Mouse (Mus musculus): ENCODE results near the gene Aplp1. TPM values are rescaled to one million over a fixed set of nuclear protein-coding genes. Genes with fewer than 3 reads are reported as not detected.

Gene Aplp1
- polyA plus RNA-seq, 1 experiment: 6.2 TPM

DNA sequence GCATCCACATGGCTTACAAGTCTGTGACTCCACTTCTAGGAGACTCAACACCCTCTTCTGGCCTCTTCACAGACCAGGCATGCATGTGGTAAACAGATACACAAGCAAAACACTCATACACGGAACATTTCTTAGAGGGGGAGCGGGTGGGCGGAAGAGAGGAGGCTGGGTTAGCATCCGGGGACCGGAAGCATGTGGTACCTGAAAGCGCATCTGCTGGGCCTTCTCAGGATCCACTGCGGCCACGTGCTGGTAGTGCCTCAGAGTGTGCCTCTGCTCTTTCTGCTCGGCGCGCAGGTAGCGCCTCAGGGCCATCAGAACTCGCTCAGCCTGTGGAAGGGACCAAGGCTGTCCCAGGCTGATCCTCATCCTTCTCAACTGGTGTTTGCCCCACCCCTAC, 5.6 kb downstream of the Aplp1 start:
- whole genome bisulfite sequencing: 66% methylated on average over 13 of the region's 13 CpGs
- H3K4me1 ChIP-seq (ENCODE audit: control insufficient read depth, insufficient read depth, low read length): no peaks in the 10 kb centered on the region
- no peak overlapping the region for H3K4me3 ChIP-seq (replicated peaks; ENCODE audit: control insufficient read depth, low read depth, low read length)
- TF ChIP-seq CTCF (IDR thresholded peaks at IDR 0.05; ENCODE audit: control insufficient read depth, insufficient read depth, low read length) (no peak), POLR2A (IDR thresholded peaks at IDR 0.05; ENCODE audit: borderline replicate concordance, control insufficient read depth, low read depth, low read length) (no peak)
- no peak overlapping the region for H3K27ac ChIP-seq (ENCODE audit: control insufficient read depth, insufficient read depth, low read depth, low read length, poor library complexity)

DNA sequence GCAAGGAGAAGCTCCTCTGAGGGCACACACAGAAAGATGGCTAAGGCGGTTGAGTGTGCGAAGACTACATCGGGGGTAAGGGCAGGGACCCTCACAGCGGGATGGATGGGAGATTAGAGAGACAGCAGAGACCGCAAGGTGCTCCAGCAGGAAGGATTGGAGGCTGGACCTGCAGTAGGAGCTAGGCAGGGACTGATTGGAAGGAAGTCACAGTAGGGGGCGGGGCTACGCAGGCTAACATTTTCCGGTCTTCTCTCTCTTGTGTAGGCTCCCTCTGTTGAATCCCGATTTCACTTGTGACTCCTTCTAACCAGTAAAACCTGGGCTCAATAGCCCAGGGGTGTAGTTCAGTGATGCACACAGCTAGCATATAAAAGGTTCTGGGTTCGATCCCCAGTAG, 8.5 kb downstream of the Aplp1 start:
- Histone ChIP-seq H3K27ac (ENCODE audit: control insufficient read depth, insufficient read depth, low read depth, low read length, poor library complexity) (no peak overlapping the region), H3K4me1 (ENCODE audit: control insufficient read depth, insufficient read depth, low read length) (no peaks in the 10 kb centered on the region), H3K4me3 (replicated peaks; ENCODE audit: control insufficient read depth, low read depth, low read length) (no peak overlapping the region)
- WGBS: 15% methylated on average over 10 of the region's 10 CpGs
- TF ChIP-seq CTCF (IDR thresholded peaks at IDR 0.05; ENCODE audit: control insufficient read depth, insufficient read depth, low read length) (no peak), POLR2A (IDR thresholded peaks at IDR 0.05; ENCODE audit: borderline replicate concordance, control insufficient read depth, low read depth, low read length) (no peak)

DNA sequence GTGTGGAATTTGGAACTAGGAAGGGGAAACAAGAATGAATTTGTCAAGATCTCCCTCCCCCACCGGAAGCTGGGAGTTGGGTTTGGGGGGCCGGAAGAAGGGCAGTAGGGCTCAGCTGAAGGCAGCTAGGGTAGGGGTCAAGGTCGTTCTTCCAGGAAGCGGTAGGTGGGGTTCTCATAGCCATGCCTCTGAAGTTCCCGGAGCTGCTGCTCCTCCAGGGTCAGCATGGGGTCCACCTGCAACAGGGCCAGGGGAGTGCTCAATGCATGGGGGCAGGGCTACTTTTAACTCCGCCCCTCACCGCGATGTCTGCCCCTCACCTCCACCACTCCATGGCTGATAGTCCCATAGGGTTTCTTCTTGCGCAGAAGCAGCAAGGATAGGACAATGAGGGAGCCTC, 10.2 kb downstream of the Aplp1 start:
- Histone ChIP-seq H3K27ac (ENCODE audit: control insufficient read depth, insufficient read depth, low read depth, low read length, poor library complexity) (no peak overlapping the region), H3K4me3 (replicated peaks; ENCODE audit: control insufficient read depth, low read depth, low read length) (no peak overlapping the region), H3K4me1 (ENCODE audit: control insufficient read depth, insufficient read depth, low read length) (no peaks in the 10 kb centered on the region)
- TF ChIP-seq POLR2A (IDR thresholded peaks at IDR 0.05; ENCODE audit: borderline replicate concordance, control insufficient read depth, low read depth, low read length) (no peak), CTCF (IDR thresholded peaks at IDR 0.05; ENCODE audit: control insufficient read depth, insufficient read depth, low read length) (no peak)
- 37% methylated on average over 9 of the region's 9 CpGs for WGBS

DNA sequence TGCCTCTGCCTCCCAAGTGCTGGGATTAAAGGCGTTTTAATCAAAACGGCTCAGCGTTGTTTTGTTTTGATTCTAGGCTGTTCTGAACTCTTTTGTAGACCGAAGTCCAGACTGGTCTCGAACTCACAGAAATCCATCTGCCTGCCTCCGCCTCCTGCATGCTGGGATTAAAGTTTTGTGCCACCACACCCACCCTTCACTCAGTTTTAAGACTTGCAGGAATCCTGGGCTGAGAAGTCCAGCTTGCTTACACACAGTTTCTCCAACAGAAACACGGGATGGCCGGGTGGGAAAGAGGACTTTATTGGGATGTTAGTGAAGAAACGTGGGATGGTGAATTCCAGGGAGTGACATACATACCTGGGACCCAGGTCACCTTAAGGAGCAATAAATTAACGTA, 10.6 kb downstream of the Aplp1 start:
- WGBS: 60% methylated on average over 10 of the region's 10 CpGs
- H3K4me1 ChIP-seq (ENCODE audit: control insufficient read depth, insufficient read depth, low read length): peaks cover 1% of the 10 kb centered on the region; the same call in 1 of the 2 replicates

DNA sequence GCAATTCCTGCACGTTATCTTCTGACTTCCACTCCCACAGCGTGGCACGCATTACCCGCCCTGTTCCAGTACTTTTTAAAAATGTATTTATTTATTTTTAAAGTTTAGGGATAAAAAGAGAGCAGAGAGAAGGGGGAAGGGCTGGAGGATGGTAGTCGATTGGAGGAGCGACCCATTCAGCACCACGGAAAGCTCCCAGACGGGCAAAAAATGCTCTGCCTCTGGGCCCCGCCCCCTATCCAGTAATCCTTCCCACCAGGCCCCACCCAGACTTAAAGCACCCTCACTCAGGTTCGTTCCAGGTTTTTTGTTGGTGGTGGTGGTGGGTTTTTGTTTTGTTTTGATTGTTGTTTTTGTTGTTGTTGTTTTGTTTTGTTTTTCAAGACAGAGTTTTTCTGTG, 11.1 kb downstream of the Aplp1 start:
- Histone ChIP-seq H3K27ac (ENCODE audit: control insufficient read depth, insufficient read depth, low read depth, low read length, poor library complexity) (no peak overlapping the region), H3K4me3 (replicated peaks; ENCODE audit: control insufficient read depth, low read depth, low read length) (no peak overlapping the region), H3K4me1 (ENCODE audit: control insufficient read depth, insufficient read depth, low read length) (peaks cover 1% of the 10 kb centered on the region; the same call in 1 of the 2 replicates)
- 3% methylated on average over 10 of the region's 10 CpGs for WGBS
- no peak for TF ChIP-seq CTCF (IDR thresholded peaks at IDR 0.05; ENCODE audit: control insufficient read depth, insufficient read depth, low read length)
- TF ChIP-seq POLR2A (IDR thresholded peaks at IDR 0.05; ENCODE audit: borderline replicate concordance, control insufficient read depth, low read depth, low read length): no peak

More for the DNA sequence above, 10.6 kb downstream of the Aplp1 start:
- H3K4me3 ChIP-seq (replicated peaks; ENCODE audit: control insufficient read depth, low read depth, low read length): no peak overlapping the region
- no peak for TF ChIP-seq CTCF (IDR thresholded peaks at IDR 0.05; ENCODE audit: control insufficient read depth, insufficient read depth, low read length)
- TF ChIP-seq POLR2A (IDR thresholded peaks at IDR 0.05; ENCODE audit: borderline replicate concordance, control insufficient read depth, low read depth, low read length): no peak
- H3K27ac ChIP-seq (ENCODE audit: control insufficient read depth, insufficient read depth, low read depth, low read length, poor library complexity): no peak overlapping the region

DNA sequence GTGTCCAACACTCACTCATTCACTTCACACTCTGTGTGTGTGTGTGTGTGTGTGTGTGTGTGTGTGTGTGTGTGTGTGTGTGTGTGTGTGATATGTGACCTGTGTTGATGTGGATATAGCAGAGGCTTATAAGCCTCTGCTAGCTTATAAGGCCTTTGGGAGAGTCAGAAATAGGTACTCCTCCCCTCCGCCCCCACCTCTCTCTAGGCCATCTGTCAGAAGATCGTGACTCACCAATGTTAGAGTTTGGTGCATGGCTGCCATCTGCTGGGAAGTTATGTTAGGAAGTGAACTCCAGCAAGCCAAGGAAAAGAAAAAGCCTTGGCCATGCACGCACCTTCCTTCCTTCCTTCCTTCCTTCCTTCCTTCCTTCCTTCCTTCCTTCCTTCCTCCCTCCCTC, 13.5 kb downstream of the Aplp1 start:
- 2% methylated on average over 3 of the region's 3 CpGs for WGBS
- H3K27ac ChIP-seq (ENCODE audit: control insufficient read depth, insufficient read depth, low read depth, low read length, poor library complexity): no peak overlapping the region
- peaks cover 1% of the 10 kb centered on the region; the same call in 1 of the 2 replicates for H3K4me1 ChIP-seq (ENCODE audit: control insufficient read depth, insufficient read depth, low read length)
- H3K4me3 ChIP-seq (replicated peaks; ENCODE audit: control insufficient read depth, low read depth, low read length): no peak overlapping the region
- TF ChIP-seq CTCF (IDR thresholded peaks at IDR 0.05; ENCODE audit: control insufficient read depth, insufficient read depth, low read length): peak; percentile 67
- no peak for TF ChIP-seq POLR2A (IDR thresholded peaks at IDR 0.05; ENCODE audit: borderline replicate concordance, control insufficient read depth, low read depth, low read length)

DNA sequence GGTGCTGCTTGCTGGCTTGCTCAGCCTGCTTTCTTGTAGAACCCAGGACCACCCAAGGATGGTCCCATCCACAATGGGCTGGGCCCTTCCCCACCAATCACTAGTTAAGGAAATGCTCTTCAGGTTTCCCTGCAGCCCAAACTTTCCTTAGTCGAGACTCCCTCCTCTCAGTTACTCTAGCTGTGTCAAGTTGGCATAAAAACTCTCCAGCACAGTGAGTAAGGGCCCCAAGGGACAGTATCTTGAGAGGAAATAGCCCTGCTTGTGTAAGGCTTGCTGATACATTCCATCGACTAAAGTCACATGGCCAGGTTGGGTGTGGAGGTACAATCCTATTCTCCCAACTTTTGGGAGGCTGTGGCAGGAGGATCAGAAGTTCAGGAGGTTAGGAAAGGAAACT, 15.1 kb downstream of the Aplp1 start:
- Histone ChIP-seq H3K27ac (ENCODE audit: control insufficient read depth, insufficient read depth, low read depth, low read length, poor library complexity) (0 out of 2 replicates have a peak overlapping the region, but pooled peaks have one; percentile 28), H3K4me3 (replicated peaks; ENCODE audit: control insufficient read depth, low read depth, low read length) (no peak overlapping the region), H3K4me1 (ENCODE audit: control insufficient read depth, insufficient read depth, low read length) (peaks cover 1% of the 10 kb centered on the region; the same call in 1 of the 2 replicates)
- 27% methylated on average over 2 of the region's 2 CpGs for WGBS
- no peak for TF ChIP-seq POLR2A (IDR thresholded peaks at IDR 0.05; ENCODE audit: borderline replicate concordance, control insufficient read depth, low read depth, low read length)
- no peak for TF ChIP-seq CTCF (IDR thresholded peaks at IDR 0.05; ENCODE audit: control insufficient read depth, insufficient read depth, low read length)

DNA sequence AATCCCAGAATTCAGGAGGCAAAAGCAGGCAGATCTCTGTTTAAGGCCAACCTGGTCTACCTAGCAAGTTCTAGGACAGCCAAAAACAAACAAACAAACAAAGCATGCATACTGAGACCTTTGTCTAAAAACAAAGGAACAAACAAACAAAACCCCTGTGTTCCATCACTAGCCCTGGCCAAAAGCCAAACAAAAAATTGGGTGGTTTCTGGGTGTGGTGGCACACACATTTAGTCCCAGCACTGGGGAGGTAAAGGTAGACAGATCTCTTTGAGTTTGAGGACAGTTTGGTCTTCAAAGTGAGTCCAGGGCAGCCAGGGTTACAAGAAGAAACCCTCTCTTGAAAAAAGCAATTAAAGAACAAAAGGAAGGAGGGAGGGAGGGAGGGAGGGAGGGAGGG, 16.0 kb downstream of the Aplp1 start:
- Histone ChIP-seq H3K4me1 (ENCODE audit: control insufficient read depth, insufficient read depth, low read length) (peaks cover 1% of the 10 kb centered on the region; the same call in 1 of the 2 replicates), H3K27ac (ENCODE audit: control insufficient read depth, insufficient read depth, low read depth, low read length, poor library complexity) (no peak overlapping the region), H3K4me3 (replicated peaks; ENCODE audit: control insufficient read depth, low read depth, low read length) (no peak overlapping the region)
- TF ChIP-seq CTCF (IDR thresholded peaks at IDR 0.05; ENCODE audit: control insufficient read depth, insufficient read depth, low read length): no peak
- TF ChIP-seq POLR2A (IDR thresholded peaks at IDR 0.05; ENCODE audit: borderline replicate concordance, control insufficient read depth, low read depth, low read length): no peak

DNA sequence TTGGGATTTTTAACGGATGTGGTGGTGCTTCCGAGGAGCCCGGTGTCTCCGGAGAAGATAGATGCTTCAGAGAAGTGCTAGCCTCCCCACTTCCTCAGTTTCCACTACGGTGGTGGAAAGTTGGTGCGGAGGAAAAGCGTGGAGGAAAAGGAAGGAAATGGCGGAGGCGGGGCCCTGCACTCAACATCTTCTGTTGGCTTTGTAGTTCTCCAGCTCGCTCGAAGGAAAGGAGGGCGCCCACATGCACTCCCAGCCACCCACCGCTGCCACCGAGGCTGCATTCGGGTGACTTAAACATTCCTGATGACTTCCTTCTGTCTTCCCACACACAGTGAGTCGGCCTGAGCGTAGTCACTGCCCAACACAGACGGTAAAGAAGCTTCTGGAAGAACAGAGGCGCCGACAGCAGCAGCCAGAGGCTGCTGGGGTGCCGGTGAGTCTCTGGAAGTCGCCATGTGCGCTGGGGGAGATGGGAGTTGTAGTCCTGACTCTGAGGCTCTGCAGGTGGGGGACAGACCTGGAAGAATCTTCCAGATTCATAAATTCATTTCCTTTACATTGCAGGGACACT, 22.2 kb downstream of the Aplp1 start:
- no peak for TF ChIP-seq CTCF (IDR thresholded peaks at IDR 0.05; ENCODE audit: control insufficient read depth, insufficient read depth, low read length)
- peak; percentile 46; the same call in 1 of the 2 replicates for TF ChIP-seq POLR2A (IDR thresholded peaks at IDR 0.05; ENCODE audit: borderline replicate concordance, control insufficient read depth, low read depth, low read length)
- Histone ChIP-seq H3K4me1 (ENCODE audit: control insufficient read depth, insufficient read depth, low read length) (peaks cover 2% of the 10 kb centered on the region; the same call in 1 of the 2 replicates), H3K4me3 (replicated peaks; ENCODE audit: control insufficient read depth, low read depth, low read length) (peak overlapping the region; percentile 86), H3K27ac (ENCODE audit: control insufficient read depth, insufficient read depth, low read depth, low read length, poor library complexity) (peak overlapping the region; percentile 92)
- WGBS: 2% methylated on average over 23 of the region's 23 CpGs
